Mouse (Mus musculus) limb, embryonic 14.5 days (tissue): ENCODE measurements around the gene Steap3. TPM values are rescaled to one million over a fixed set of nuclear protein-coding genes. Genes with fewer than 3 reads are reported as not detected.

Experiments
- ATAC-seq: fragments of 200-750 bp; cut with Nextera tagmentation; 2 replicates; pipeline ENCODE4 v1.8.0; 2017; ENCODE audit warnings: low read depth, moderate number of reproducible peaks, moderate TSS enrichment; ENCODE audit not compliant: low FRiP score
- DNase-seq: peaks from one replicate; pipeline ENCODE4 v3.0.0-alpha.2; 2015; ENCODE audit warnings: low spot score
- H3K27ac ChIP-seq: fragments of 300-500 bp; sonication (generic); replicated peaks from 2 replicates; pipeline ENCODE4 v1.5.1; 2014; ENCODE audit warnings: low read depth, mild to moderate bottlenecking, low read length, moderate library complexity, mixed read lengths
- H3K27me3 ChIP-seq: fragments of 300-500 bp; sonication (generic); 2 replicates; pipeline ENCODE4 v1.6.1; 2014; ENCODE audit warnings: low read length, mixed read lengths; ENCODE audit not compliant: control insufficient read depth, insufficient read depth
- H3K36me3 ChIP-seq: fragments of 300-500 bp; sonication (generic); 2 replicates; pipeline ENCODE4 v1.6.1; 2014; ENCODE audit warnings: mild to moderate bottlenecking, low read length, moderate library complexity, mixed read lengths; ENCODE audit not compliant: control insufficient read depth, insufficient read depth
- H3K4me1 ChIP-seq: fragments of 300-500 bp; sonication (generic); 2 replicates; pipeline ENCODE4 v1.6.1; 2014; ENCODE audit warnings: antibody characterized with exemption, low read length, mixed read lengths; ENCODE audit not compliant: control insufficient read depth, insufficient read depth
- H3K4me2 ChIP-seq: fragments of 300-500 bp; sonication (generic); replicated peaks from 2 replicates; pipeline ENCODE4 v1.6.1; 2014; ENCODE audit warnings: low read depth, mild to moderate bottlenecking, low read length, moderate library complexity; ENCODE audit not compliant: severe bottlenecking
- H3K4me3 ChIP-seq: fragments of 300-500 bp; sonication (generic); replicated peaks from 2 replicates; pipeline ENCODE4 v1.5.1; 2014; ENCODE audit warnings: low read length
- H3K9ac ChIP-seq: fragments of 300-500 bp; sonication (generic); 2 replicates; pipeline ENCODE4 v1.6.1; 2014; ENCODE audit warnings: mild to moderate bottlenecking, low read depth, low read length, moderate library complexity; ENCODE audit not compliant: severe bottlenecking
- H3K9me3 ChIP-seq: fragments of 300-500 bp; sonication (generic); 2 replicates; pipeline ENCODE4 v1.6.1; 2016; ENCODE audit warnings: low read length; ENCODE audit not compliant: control insufficient read depth
- POLR2A ChIP-seq: fragments of 200-500 bp; IDR thresholded peaks from 2 replicates; pipeline ENCODE4 v1.8.0; 2012; ENCODE audit warnings: inconsistent platforms, mild to moderate bottlenecking, moderate library complexity, borderline replicate concordance; ENCODE audit not compliant: insufficient read depth, insufficient read length; ENCODE audit errors: extremely low read depth
- WGBS: fragments of 180-500 bp; shearing (Covaris S2); extraction: QIAGEN DNeasy Blood & Tissue Kit; methylation state at CpG from one replicate; pipeline ENCODE4 v1.1.7; 2014; 5-methylcytosine and 5-hydroxymethylcytosine counted together
- polyA plus RNA-seq, 2 experiments: library from polyadenylated mRNA; depleted of rRNA in 1 of 2; stranded (reverse) in 1 of 2; unstranded in 1 of 2; fragments of >200 nt; fragmentation: Nextera tagmentation in 1 of 2; extraction: Ambion mirVana in 1 of 2; gene quantifications; 2 replicates each; pipeline versions ENCODE4 v1.2.1 to v1.2.3; 2012 to 2014

The Steap3 gene
- polyA plus RNA-seq, 2 experiments, result 8.1 to 9.1 TPM

GRCm38 (mm10) chr1:120203836-120204235 is 68.7 kb downstream of the Steap3 start:
- Histone ChIP-seq H3K9me3 (no peaks in the 10 kb centered on the region), H3K4me1 (no peaks in the 10 kb centered on the region), H3K27me3 (no peaks in the 10 kb centered on the region), H3K27ac (no peak overlapping the region), H3K36me3 (no peaks in the 10 kb centered on the region), H3K9ac (no peak overlapping the region), H3K4me3 (no peak overlapping the region), H3K4me2 (no peak overlapping the region)
- no peak for TF ChIP-seq POLR2A
- ATAC-seq (no peak), DNase-seq (no peak)
- 78% methylated on average over 5 of the region's 5 CpGs for WGBS

- no peak for TF ChIP-seq POLR2A
- H3K9me3 ChIP-seq, result no peaks in the 10 kb centered on the region
- no peaks in the 10 kb centered on the region for H3K36me3 ChIP-seq
- no peak overlapping the region for H3K4me3 ChIP-seq
- WGBS, result 71% methylated on average over 3 of the region's 3 CpGs
- ATAC-seq (no peak), DNase-seq (no peak)
- H3K4me1 ChIP-seq, result no peaks in the 10 kb centered on the region
- H3K4me2 ChIP-seq, result no peak overlapping the region
- no peaks in the 10 kb centered on the region for H3K27me3 ChIP-seq
- H3K27ac ChIP-seq, result no peak overlapping the region
- H3K9ac ChIP-seq, result no peak overlapping the region
Measured at GRCm38 (mm10) chr1:120202542-120202941, 70.0 kb downstream of the Steap3 start.

- H3K4me2 ChIP-seq, result no peak overlapping the region
- DNase-seq, result no peak
- no peak overlapping the region for H3K4me3 ChIP-seq
- H3K9ac ChIP-seq, result no peak overlapping the region
- no peaks in the 10 kb centered on the region for H3K4me1 ChIP-seq
- H3K9me3 ChIP-seq, result no peaks in the 10 kb centered on the region
- 83% methylated on average over 4 of the region's 4 CpGs for WGBS
- TF ChIP-seq POLR2A, result no peak
- no peak for ATAC-seq
- H3K27me3 ChIP-seq, result no peaks in the 10 kb centered on the region
- no peaks in the 10 kb centered on the region for H3K36me3 ChIP-seq
- no peak overlapping the region for H3K27ac ChIP-seq
Measured at GRCm38 (mm10) chr1:120198942-120199341, 73.6 kb downstream of the Steap3 start.

GRCm38 (mm10) chr1:120198151-120198550 is 74.4 kb downstream of the Steap3 start:
- Histone ChIP-seq H3K4me1 (no peaks in the 10 kb centered on the region), H3K27ac (no peak overlapping the region), H3K4me2 (no peak overlapping the region), H3K27me3 (no peaks in the 10 kb centered on the region), H3K36me3 (no peaks in the 10 kb centered on the region), H3K9ac (no peak overlapping the region), H3K4me3 (no peak overlapping the region), H3K9me3 (no peaks in the 10 kb centered on the region)
- no peak for TF ChIP-seq POLR2A
- DNase-seq, result no peak
- no peak for ATAC-seq
- 58% methylated on average over 3 of the region's 3 CpGs for WGBS

- H3K9me3 ChIP-seq, result no peaks in the 10 kb centered on the region
- H3K27me3 ChIP-seq, result no peaks in the 10 kb centered on the region
- 0 out of 2 replicates have a peak, but pooled peaks have one; percentile 44 for ATAC-seq
- no peak for TF ChIP-seq POLR2A
- WGBS, result 21% methylated on average over 5 of the region's 5 CpGs
- no peak overlapping the region for H3K4me3 ChIP-seq
- no peaks in the 10 kb centered on the region for H3K36me3 ChIP-seq
- peak; percentile 50 for DNase-seq
- no peaks in the 10 kb centered on the region for H3K4me1 ChIP-seq
- no peak overlapping the region for H3K4me2 ChIP-seq
- no peak overlapping the region for H3K9ac ChIP-seq
- H3K27ac ChIP-seq, result no peak overlapping the region
Measured at GRCm38 (mm10) chr1:120197189-120197588, 75.3 kb downstream of the Steap3 start.

GRCm38 (mm10) chr1:120196724-120197123 is 75.8 kb downstream of the Steap3 start:
- ATAC-seq, result no peak
- no peak overlapping the region for H3K4me2 ChIP-seq
- no peaks in the 10 kb centered on the region for H3K4me1 ChIP-seq
- no peak overlapping the region for H3K9ac ChIP-seq
- no peak overlapping the region for H3K4me3 ChIP-seq
- no peaks in the 10 kb centered on the region for H3K36me3 ChIP-seq
- TF ChIP-seq POLR2A, result no peak
- no peaks in the 10 kb centered on the region for H3K9me3 ChIP-seq
- no peak overlapping the region for H3K27ac ChIP-seq
- WGBS, result 90% methylated on average over 2 of the region's 2 CpGs
- H3K27me3 ChIP-seq, result no peaks in the 10 kb centered on the region
- DNase-seq, result no peak
